In genomic region chr9:63970836-63971235, GRCm38 (mm10) we compare ENCODE assay signal across 9 mouse cellular contexts. TPM values are rescaled to one million over a fixed set of nuclear protein-coding genes. Genes with fewer than 3 reads are reported as not detected.
DNase-seq lines count a peak whose midpoint lies in the region; ATAC-seq lines count a peak whose summit lies in the region.
"Had no signal": no experiment of that assay in that cellular context is flagged by ENCODE, and none has a peak within 500 bp of the region (broad histone marks: within the 10 kb centered on the region; RNA-seq: fewer than 3 reads in every experiment).

No protein-coding gene starts in this region.

- no peaks in the 10 kb centered on the region for H3K27me3 ChIP-seq in forebrain, embryonic 10.5 days (ENCODE audit: poor library complexity, severe bottlenecking)
- no peaks in the 10 kb centered on the region for H3K27me3 ChIP-seq in forebrain, embryonic 11.5 days (ENCODE audit: control insufficient read depth, insufficient read depth, low read length)
- H3K27me3 ChIP-seq in kidney, embryonic 15.5 days, result no peaks in the 10 kb centered on the region
- H3K27me3 ChIP-seq in liver, embryonic 11.5 days (replicated peaks; ENCODE audit: control insufficient read depth, insufficient read depth, low read length), result no peaks in the 10 kb centered on the region

- no peak overlapping the region for H3K9ac ChIP-seq in forebrain, embryonic 11.5 days (ENCODE audit: low read length)
- H3K9ac ChIP-seq in kidney, embryonic 15.5 days, result no peak overlapping the region
- H3K9ac ChIP-seq in liver, embryonic 11.5 days (ENCODE audit: low read depth, low read length), result no peak overlapping the region

- ATAC-seq in forebrain, embryonic 11.5 days (replicated peaks; ENCODE audit: low FRiP score), result no peak
- ATAC-seq in kidney, embryonic 15.5 days (replicated peaks; ENCODE audit: low FRiP score), result no peak
- ATAC-seq in liver, embryonic 11.5 days (replicated peaks; ENCODE audit: low FRiP score), result no peak

- no peaks in the 10 kb centered on the region for H3K9me3 ChIP-seq in forebrain, embryonic 10.5 days
- H3K9me3 ChIP-seq in forebrain, embryonic 11.5 days (ENCODE audit: control insufficient read depth, low read length), result no peaks in the 10 kb centered on the region
- H3K9me3 ChIP-seq in kidney, embryonic 15.5 days (replicated peaks), result no peaks in the 10 kb centered on the region
- H3K9me3 ChIP-seq in liver, embryonic 11.5 days (ENCODE audit: control insufficient read depth, low read length), result no peaks in the 10 kb centered on the region

- WGBS in forebrain, embryonic 10.5 days, result 88% methylated on average over 6 of the region's 6 CpGs
- 87% methylated on average over 6 of the region's 6 CpGs for WGBS in forebrain, embryonic 11.5 days
- WGBS in kidney, embryonic 15.5 days, result 62% methylated on average over 6 of the region's 6 CpGs
- WGBS in liver, embryonic 11.5 days, result 52% methylated on average over 6 of the region's 6 CpGs

- peaks cover 86% of the 10 kb centered on the region for H3K4me1 ChIP-seq in forebrain, embryonic 10.5 days
- peaks cover 28% of the 10 kb centered on the region for H3K4me1 ChIP-seq in forebrain, embryonic 11.5 days (replicated peaks; ENCODE audit: control insufficient read depth, insufficient read depth, low read length)
- peaks cover 96% of the 10 kb centered on the region for H3K4me1 ChIP-seq in kidney, embryonic 15.5 days
- peaks cover 60% of the 10 kb centered on the region for H3K4me1 ChIP-seq in liver, embryonic 11.5 days (replicated peaks; ENCODE audit: control insufficient read depth, insufficient read depth, low read length)

- peak overlapping the region; percentile 58; the same call in 1 of the 2 replicates for H3K27ac ChIP-seq in forebrain, embryonic 10.5 days
- H3K27ac ChIP-seq in forebrain, embryonic 11.5 days (ENCODE audit: low read depth, low read length), result no peak overlapping the region
- peak overlapping the region; percentile 86 for H3K27ac ChIP-seq in kidney, embryonic 15.5 days
- 0 out of 2 replicates have a peak overlapping the region, but pooled peaks have one; percentile 33 for H3K27ac ChIP-seq in liver, embryonic 11.5 days (ENCODE audit: low read depth, low read length)

- no peak for DNase-seq in forebrain, embryonic 10.5 days (ENCODE audit: extremely low spot score, low spot score)
- no peak for DNase-seq in forebrain, embryonic 11.5 days (ENCODE audit: low spot score)
- no peak for DNase-seq in kidney, adult 18-20 months
- DNase-seq in c-Kit-positive CD71-positive TER-119-positive erythroid progenitor cells, embryonic 14.5 days (ENCODE audit: low spot score), result peak; percentile 27
- DNase-seq in liver, embryonic 11.5 days (ENCODE audit: low spot score), result no peak
- no peak for DNase-seq in adrenal gland, adult 18-20 months (ENCODE audit: low spot score in 2 of 2)
- DNase-seq in adrenal gland, postnatal 10 days, result no peak
- DNase-seq: cerebellum, postnatal 10 days had no signal

- no peak overlapping the region for H3K4me3 ChIP-seq in forebrain, embryonic 10.5 days
- H3K4me3 ChIP-seq in forebrain, embryonic 11.5 days (ENCODE audit: low read depth, low read length), result no peak overlapping the region
- no peak overlapping the region for H3K4me3 ChIP-seq in kidney, embryonic 15.5 days (replicated peaks)
- H3K4me3 ChIP-seq in liver, embryonic 11.5 days (ENCODE audit: low read depth, low read length), result no peak overlapping the region

- H3K36me3 ChIP-seq in forebrain, embryonic 10.5 days (replicated peaks), result peaks cover 15% of the 10 kb centered on the region
- no peaks in the 10 kb centered on the region for H3K36me3 ChIP-seq in forebrain, embryonic 11.5 days (ENCODE audit: control insufficient read depth, insufficient read depth, low read length)
- H3K36me3 ChIP-seq in kidney, embryonic 15.5 days, result peaks cover 8% of the 10 kb centered on the region
- H3K36me3 ChIP-seq in liver, embryonic 11.5 days (ENCODE audit: control insufficient read depth, insufficient read depth, low read length), result peaks cover 3% of the 10 kb centered on the region; the same call in 1 of the 2 replicates

- H3K4me2 ChIP-seq in forebrain, embryonic 11.5 days (ENCODE audit: low read depth, low read length, severe bottlenecking), result no peak overlapping the region
- no peak overlapping the region for H3K4me2 ChIP-seq in kidney, embryonic 15.5 days
- no peak overlapping the region for H3K4me2 ChIP-seq in liver, embryonic 11.5 days

RNA-seq across cellular contexts. Expression of gene Smad6, which starts 51.0 kb away (rescaled TPM):
- 3.6 and 3.7 TPM in 2 replicates for polyA plus RNA-seq in forebrain, embryonic 10.5 days (2016; fragmentation: Nextera tagmentation; extraction: Ambion mirVana)
- polyA plus RNA-seq in forebrain, embryonic 11.5 days (2014; fragmentation: Nextera tagmentation; extraction: Ambion mirVana), result 6.5 and 7.4 TPM in 2 replicates
- 10.6 and 12.3 TPM in 2 replicates for polyA plus RNA-seq in kidney, embryonic 15.5 days (2015; fragmentation: Nextera tagmentation; extraction: Ambion mirVana)
- 10.1 and 11.1 TPM in 2 replicates for polyA plus RNA-seq in liver, embryonic 11.5 days (2014; fragmentation: Nextera tagmentation; extraction: Ambion mirVana)
- total RNA-seq in adrenal gland, adult 18-20 months (2021), result 1 to 10 TPM; 5.4 to 5.5 TPM
- 10 to 100 TPM; 15.0 to 16.9 TPM for total RNA-seq in adrenal gland, postnatal 10 days (2021)
